Mouse (Mus musculus) heart, adult 2 months (tissue): ENCODE data around the gene Epha5.

Experiments
- CTCF ChIP-seq: fragments of 200-600 bp; IDR thresholded peaks from 2 replicates; pipeline ENCODE4 v1.8.1; 2022; ENCODE audit warnings: antibody characterized with exemption, mild to moderate bottlenecking, moderate library complexity
- POLR2A ChIP-seq: fragments of 200-500 bp; IDR thresholded peaks from 2 replicates; pipeline ENCODE4 v1.6.1; 2011; ENCODE audit warnings: mild to moderate bottlenecking, low read depth, low read length, control low read depth; ENCODE audit not compliant: insufficient read depth

- no peak for TF ChIP-seq CTCF
- TF ChIP-seq POLR2A = no peak
Measured at GRCm38 (mm10) chr5:84320553-84320952, 96.6 kb downstream of the Epha5 start.
